Mouse (Mus musculus) E14TG2a.4 (cell line): ENCODE results near the gene Polm.

Source experiments
- CTCF ChIP-seq: conservative IDR thresholded peaks from 2 replicates; pipeline ENCODE4 v1.5.1; 2014; ENCODE audit warnings: low read length
- NANOG ChIP-seq: IDR thresholded peaks from 2 replicates; pipeline ENCODE4 v1.6.1; 2014; ENCODE audit warnings: borderline replicate concordance, low read length, mixed read lengths

- no peak for TF ChIP-seq CTCF
- TF ChIP-seq NANOG = no peak
Measured at GRCm38 (mm10) chr11:5859883-5860550, 22.2 kb upstream of the Polm start.
